Mouse (Mus musculus) lung, postnatal 14 days (tissue): ENCODE data around the gene Fam71e1.

ENCODE experiments used
- DNase-seq: peaks from one replicate; pipeline ENCODE4 v3.0.0; 2021

The Fam71e1 gene

DNA sequence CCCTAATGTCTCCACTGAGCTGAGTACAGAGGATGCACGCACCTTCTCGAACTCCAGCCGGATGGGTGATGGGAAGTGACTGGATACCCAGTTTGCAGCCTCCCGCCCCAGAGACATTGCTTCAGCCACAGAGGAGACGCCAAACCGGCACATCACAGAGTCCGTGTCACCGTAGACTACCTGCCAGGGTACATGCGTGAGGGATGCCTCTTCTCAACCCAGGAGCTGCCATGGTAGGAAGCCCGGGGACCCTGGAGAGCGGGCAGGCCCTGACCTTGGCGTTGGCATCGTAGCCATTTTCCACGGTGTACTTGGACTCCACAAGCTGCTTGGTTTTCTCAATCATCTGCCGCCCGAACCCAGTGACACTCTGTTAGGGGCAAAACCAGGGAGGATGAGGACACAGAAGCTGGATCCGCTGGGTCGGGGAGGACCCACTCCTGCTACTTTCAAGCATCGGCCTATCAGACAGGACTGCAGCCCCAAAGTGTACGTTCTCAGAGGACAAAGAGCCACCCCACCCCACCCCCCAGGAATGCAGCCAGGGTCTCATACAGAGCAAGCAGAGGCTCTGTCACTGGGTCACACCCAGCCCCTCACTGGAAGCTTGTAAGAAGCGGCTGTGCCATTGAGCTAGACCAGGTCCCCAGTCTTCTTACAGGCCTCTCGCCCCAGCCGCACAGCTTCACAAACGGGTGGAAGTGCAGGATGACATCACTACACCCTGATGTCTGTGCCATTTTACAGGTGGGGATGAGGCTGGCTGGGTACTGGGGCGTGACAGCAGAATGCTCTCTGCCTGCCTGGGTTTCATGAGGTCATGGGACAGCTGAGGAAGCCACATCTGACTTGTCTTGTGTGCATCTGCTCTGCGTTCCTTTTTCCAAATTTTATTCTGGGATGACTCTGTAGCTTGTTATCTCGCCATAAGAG is 39.5 kb downstream of the Fam71e1 start:
- DNase-seq = no peak

DNA sequence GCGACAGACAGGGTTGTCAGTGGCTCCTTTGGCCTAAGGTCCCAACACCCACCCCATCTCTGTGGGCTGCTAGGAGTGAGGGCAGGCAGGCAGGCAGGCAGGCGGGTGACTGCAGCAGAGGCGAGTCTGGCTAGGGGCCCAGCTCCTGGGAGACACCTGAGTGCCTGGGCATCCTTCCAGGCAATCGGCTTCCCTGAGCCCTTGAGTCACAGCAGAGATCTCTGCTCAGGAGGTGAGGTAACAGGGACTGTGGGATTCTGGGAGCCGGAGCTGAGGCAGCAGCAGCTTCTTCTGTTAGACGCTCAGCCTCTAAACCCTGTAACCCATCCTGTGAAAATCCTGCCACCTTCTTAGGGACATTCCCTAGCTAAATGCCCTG is 40.2 kb downstream of the Fam71e1 start:
- peak; percentile 72 for DNase-seq

DNA sequence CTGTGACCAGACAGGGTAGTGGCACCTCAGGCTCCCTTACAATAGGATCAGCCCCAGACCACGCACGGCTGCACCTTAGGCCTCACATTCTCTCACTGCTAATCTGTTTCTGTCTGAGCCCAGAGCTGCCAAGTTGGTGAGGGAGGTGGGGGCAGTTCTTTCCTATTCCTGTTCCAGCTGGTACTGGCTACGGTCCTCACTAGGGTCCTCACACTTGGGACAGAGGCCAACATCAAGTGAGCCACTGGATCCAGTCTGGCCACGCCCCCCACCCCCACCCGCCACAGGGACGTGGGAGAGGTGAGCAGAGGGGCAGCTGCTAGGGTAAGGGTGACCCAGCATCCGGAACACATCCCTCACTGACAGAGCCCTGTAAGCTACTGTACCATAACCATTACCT is 40.6 kb downstream of the Fam71e1 start:
- no peak for DNase-seq

DNA sequence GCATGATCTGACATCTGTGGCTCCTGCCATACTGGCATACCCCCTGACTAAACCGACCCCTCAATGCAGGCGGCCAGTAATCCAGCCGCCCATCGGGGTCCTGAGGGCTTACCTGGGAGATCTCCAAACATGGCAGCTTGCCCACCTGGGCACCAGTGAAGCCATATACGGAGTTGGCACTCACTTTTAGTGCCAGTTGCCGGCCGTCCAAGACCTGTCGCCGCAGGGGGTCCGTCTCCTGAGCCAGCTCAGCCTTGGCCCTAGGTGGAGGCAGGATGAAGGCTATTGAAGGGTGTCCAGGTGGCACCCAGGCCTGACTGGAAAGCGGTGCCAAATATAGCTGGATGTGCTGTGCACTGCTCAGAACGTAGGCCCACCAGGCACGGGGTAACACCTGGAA is 41.1 kb downstream of the Fam71e1 start:
- DNase-seq = no peak

DNA sequence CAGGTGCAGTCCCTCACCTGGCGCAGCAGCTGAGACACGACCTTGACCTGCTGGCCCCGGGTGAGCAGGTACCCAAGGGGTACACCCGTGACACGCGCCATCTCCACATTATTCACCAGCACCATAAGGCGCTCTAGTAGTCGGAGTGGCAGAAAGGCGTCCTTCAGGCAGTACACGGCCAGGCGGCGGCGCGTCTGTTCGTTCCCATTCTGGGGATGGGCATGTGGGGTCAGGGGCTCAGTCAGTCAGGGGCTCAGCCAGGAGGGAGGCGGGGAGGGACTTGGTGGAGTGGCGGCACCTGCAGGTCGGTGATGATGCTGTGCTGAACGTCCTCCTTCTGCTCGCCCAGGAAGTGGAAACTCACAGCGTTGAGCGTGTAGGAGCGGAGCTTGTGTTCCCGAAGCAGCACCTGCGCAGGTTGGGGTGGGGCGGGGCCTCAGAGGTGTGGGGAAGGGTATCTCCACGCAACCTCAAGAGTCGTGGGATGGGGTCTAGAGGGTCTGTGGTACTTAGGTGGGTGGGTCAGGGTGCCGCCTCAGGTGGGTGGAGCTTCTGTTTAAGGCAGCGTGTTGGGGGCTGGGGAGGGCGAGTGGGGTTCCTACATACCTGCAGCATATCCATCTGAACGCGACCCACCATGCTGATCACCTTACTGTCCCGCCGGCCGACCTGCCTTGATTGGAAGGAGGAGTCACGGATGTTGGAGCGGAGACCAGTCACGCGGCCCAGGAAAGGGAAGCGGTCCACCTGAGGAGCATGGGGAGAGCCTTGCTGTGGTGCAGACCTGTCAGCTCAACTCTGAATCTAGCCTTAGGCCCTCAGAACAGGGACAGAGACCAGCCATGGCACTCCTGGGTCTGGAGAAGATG is 42.6 kb downstream of the Fam71e1 start:
- DNase-seq = no peak

DNA sequence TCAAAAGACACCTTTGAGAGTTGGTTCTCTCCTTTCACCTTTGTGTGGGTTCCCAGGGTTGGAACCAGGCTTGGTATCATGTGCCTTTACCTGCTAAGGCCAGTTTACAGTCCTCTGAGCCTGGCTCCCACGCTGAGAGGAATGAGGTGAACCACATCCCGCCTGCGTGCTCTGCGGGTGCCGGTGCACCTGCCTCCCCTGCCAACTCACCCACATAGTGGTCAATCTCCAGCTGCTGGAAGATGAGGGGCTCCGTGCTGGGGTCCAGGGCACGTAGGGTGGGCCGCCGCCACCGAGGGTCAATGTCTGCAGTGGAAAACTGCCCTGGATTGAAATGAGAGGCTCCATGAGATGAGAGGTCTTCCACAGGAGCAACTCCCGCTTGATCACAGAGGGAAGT is 46.2 kb downstream of the Fam71e1 start:
- no peak for DNase-seq

DNA sequence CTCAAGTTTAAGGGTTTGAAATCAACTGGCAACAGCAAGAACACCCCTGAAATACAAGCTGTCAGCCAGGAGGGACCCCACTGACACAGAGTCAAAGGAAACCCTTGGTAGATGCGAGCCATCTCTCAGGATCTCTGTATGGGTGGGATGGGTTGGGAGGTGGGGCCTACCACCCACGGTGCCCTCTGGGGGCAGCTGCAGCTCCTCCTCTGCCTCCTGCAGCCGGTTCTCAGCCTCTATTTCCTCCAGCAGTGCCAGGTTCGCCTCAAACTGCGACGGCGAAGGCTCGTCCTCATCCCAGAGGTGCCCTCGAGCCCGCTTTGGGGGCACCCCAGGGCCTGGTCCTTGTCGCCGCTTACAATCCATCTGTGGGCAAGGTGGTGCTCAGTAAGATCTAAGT is 46.7 kb downstream of the Fam71e1 start:
- DNase-seq = no peak

DNA sequence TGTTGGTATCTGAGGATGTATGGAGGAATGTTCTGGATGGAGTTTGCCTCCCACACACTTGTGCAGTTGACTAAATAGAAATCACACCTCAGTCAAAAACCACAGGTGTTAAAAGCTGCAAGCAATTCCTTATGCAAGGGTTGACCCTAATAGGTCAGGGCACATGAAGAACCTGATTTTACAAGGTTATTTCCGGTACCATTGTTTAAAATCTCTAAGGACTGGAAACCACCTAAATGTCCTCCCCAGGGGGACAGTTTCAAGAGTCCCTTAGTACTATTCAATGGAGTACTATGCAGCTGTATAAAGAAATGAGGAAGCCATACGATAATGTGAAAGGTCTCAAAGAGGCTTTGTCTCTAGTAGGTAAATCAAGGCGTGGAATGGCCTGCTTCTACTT is 49.9 kb downstream of the Fam71e1 start:
- DNase-seq = no peak

DNA sequence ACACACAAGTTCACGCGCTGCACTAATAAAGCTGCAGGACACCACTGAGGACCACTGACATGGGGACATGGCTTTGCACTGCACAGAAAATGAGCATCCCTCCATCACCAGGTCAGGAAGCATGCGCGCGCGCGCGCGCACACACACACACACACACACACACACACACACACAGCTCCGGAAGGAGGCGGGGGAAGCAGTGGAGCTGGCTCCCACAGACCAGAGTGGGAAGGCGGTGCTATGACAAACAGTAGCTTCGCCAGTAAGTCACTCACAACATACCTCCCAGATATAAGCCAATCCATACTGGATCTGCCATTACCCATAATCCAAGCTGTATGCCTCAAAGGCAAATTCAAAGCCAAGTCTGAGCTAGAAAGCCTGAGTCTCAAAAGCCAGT is 50.7 kb downstream of the Fam71e1 start:
- no peak for DNase-seq

DNA sequence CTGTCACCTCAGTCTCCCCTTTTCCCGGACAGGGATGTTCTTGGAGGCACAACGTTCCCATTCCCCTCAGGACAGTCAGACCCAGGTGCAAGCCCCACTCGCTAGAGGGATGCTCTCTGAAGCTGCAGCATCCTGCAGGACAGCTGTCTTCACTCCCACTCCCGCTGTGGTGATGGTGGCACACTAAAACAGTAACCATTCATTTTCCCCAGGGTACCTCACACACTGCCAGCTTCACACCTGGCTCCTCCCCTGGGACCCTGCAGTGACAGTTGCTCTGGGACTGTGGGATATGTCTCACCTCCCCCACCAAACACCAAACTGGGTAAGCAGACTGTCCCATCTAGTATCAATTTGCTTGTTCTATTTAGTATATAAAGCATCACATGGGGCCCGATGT is 51.3 kb downstream of the Fam71e1 start:
- DNase-seq = no peak

DNA sequence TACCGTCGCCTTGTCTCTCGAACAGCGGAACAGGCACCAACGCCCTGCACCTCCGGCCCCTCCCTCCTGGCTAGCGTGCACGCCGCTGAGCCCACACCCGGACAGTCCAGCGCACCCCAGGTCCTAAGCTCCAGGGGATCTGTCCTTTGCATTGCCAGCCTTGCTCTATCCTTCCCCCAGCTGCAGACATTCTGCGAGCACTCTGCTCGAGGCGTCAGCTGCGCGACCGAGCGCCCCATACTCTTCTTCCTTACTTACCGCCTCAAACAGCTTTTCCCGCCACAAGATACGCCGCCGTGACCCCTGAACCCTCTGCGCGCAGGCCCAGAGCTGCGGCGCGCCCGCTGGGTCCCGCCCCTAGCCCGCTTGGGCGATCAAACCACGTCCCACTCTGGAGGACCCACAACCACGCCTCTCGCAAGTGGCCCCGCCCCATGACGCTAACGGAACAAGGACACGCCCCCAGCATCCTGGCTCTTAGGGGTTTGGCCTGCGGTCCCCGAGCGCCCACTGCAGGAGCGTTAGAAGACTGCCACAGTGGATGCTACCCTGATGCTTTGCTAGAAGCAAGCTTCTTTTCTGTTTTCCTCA is 52.2 kb downstream of the Fam71e1 start, which contains the start of gene Pold1:
Gene Pold1, minus strand, starts transcription at position 353 of the 591 bp plus-strand sequence.
- DNase-seq = peak; percentile 100

DNA sequence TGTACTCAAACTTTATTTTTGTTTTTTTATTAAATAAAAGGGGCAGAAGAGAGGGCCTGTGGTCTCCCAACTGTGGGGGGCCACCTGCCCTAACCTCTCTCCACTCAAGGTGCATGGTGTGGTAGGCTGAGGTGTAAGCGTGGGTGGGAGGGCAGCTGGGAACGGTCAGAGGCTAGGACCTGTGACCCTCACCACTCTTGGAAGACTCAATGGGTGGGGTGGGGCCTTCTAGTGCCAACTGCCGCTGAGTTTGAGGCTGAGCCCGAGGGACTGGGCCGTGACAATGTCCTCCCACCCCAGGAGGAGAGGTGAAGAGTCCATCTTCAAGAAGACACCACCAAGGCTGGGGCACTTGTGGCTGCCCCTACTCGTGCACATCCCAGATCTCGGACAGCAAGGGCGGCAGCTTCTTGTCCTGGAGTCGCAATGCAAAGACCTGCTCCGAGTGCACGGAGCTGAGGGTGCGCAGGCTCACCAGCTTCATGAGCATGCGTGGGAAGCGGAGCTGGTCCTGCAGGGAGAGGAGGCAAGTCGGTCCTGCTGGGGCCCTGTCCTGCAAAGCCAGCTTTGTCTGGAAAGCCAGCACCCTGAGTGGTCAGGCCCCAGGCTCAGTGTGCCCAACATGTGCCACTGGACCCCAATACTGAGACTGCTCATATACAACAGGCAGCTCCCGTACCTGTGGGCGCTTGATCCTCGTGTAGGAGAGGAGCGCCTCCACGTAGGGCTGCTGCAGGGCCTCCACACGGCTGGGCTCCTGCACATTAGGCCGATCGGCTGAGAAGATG is 53.4 kb downstream of the Fam71e1 start:
- DNase-seq = no peak

DNA sequence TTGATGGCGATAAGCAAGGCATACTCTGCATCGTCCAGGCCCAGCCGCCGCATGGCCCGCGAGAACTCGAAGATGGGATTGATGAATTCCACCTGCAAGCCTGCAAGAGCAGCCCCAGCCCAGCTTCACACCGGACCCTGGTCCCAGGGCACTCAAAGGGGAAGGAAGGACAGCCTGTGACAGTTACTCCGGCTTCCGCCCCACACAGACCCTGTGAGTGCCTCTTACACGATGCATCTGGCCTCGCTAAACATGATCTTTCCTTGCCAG is 54.0 kb downstream of the Fam71e1 start:
- no peak for DNase-seq
